Mouse (Mus musculus) MEL (cell line): Measurements from ENCODE around the gene Nfatc2ip.

ENCODE experiments used
- CTCF ChIP-seq, 3 experiments: IDR thresholded peaks in 2 of 3; conservative IDR thresholded peaks in 1 of 3; 2 replicates each; pipeline ENCODE4 v1.5.1; 2011 to 2012; ENCODE audit warnings: low read length in 3 of 3, low read depth in 2 of 3, mild to moderate bottlenecking in 2 of 3, improper control_type of control experiment in 1 of 3, inconsistent platforms in 1 of 3, mixed read lengths in 1 of 3, moderate library complexity in 1 of 3; ENCODE audit not compliant: control insufficient read depth in 1 of 3, insufficient read depth in 1 of 3, poor library complexity in 1 of 3, severe bottlenecking in 1 of 3
- EP300 ChIP-seq, 2 experiments: IDR thresholded peaks; 2 replicates each; pipeline ENCODE4 v1.6.1; 2011; ENCODE audit warnings: improper control_type of control experiment in 2 of 2, low read length in 2 of 2, low read depth in 1 of 2, mild to moderate bottlenecking in 1 of 2
- MYC ChIP-seq: IDR thresholded peaks from 2 replicates; pipeline ENCODE4 v1.6.1; 2011; ENCODE audit warnings: low read depth, mild to moderate bottlenecking, low read length, improper control_type of control experiment, moderate library complexity
- NRF1 ChIP-seq: IDR thresholded peaks from 2 replicates; pipeline ENCODE4 v1.6.1; 2014; ENCODE audit warnings: low read depth, mild to moderate bottlenecking, inconsistent platforms, low read length, improper control_type of control experiment, moderate library complexity; ENCODE audit not compliant: poor library complexity, insufficient read depth, severe bottlenecking
- USF1 ChIP-seq: IDR thresholded peaks from 2 replicates; pipeline ENCODE4 v1.6.1; 2014; ENCODE audit warnings: low read depth, mild to moderate bottlenecking, inconsistent platforms, low read length, improper control_type of control experiment, moderate library complexity

DNA sequence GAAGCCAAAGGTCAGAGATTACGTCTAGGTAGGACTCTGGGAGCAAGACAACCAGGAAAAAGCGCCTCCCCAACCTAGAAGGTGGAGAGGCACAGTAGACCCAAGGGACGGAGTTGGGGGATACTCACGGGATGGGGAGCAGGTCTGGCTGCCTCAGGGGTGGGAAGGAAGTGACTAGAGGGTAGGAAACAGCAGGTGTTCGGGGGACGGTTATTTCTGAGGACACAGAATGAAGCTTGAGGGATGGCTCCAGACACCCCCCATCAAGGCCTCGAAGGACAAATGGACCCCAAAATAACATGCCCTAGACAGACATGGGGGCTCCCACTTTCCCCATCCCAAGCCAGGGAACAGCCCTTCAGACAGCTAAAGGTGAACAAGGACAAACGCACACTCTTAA is 28.2 kb downstream of the Nfatc2ip start:
- TF ChIP-seq MYC, result no peak
- TF ChIP-seq NRF1, result no peak
- no peak for TF ChIP-seq CTCF (IDR thresholded peaks at IDR 0.05 in 2 of 3, conservative IDR thresholded peaks at IDR 0.05 in 1 of 3; ENCODE audit: control insufficient read depth in 1 of 3, insufficient read depth in 1 of 3, low read depth in 2 of 3, low read length in 3 of 3, poor library complexity in 1 of 3, severe bottlenecking in 1 of 3)
- TF ChIP-seq EP300 (IDR thresholded peaks at IDR 0.05; ENCODE audit: low read depth in 1 of 2, low read length in 2 of 2), result no peak
- TF ChIP-seq USF1, result no peak
